Mouse (Mus musculus): ENCODE data around the gene Pi4kb. TPM values are rescaled to one million over a fixed set of nuclear protein-coding genes. Genes with fewer than 3 reads are reported as not detected.
"Not testable (repeated sequence)": the region's sequence is repeated elsewhere in the genome, so short reads cannot be mapped to it uniquely, and the experiment has no call there.

Gene Pi4kb
- total and polyA plus RNA-seq, 2 experiments from 2014 or later = 24.3 to 55.0 TPM

DNA sequence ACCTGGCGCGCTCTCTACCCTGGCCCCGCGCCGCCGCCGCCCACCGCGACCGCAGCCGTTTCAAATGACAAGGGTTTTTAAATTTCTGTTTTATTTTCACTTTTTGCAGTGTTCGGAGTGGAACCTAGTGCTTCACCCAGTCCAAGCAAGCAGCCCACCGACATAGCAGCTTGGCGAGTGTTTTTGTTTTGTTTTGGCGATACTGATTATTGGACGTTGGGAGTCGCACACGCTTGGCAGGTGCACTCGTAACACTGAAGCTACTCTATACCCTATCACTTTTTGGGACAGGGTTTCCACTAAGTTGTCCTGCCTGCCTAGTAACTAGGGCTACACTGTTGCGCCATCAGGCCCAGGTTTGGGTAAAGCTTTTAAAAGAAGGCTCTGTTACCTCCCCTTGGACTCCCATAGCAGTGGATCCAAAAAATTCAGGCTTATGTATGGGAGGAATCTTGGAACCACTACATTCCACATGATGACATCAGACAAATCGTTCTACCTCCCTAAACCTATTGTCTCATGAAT, 42.1 kb downstream of the Pi4kb start:
- Histone ChIP-seq H3K4me3 (ENCODE audit: low read depth, low read length) (peak overlapping the region; percentile 65), H3K27me3 (ENCODE audit: insufficient read depth, low read length) (no peaks in the 10 kb centered on the region), H3K4me1 (ENCODE audit: insufficient read depth, low read length) (peaks cover 11% of the 10 kb centered on the region; the same call in 1 of the 2 replicates), H3K27ac (ENCODE audit: low read depth, low read length) (peak overlapping the region; percentile 98), H3K9me3 (ENCODE audit: low read length) (no peaks in the 10 kb centered on the region), H3K9ac (replicated peaks; ENCODE audit: low read length, poor library complexity, severe bottlenecking) (peak overlapping the region; percentile 46), H3K4me2 (ENCODE audit: low read depth, low read length, poor library complexity, severe bottlenecking) (peak overlapping the region; percentile 50), H3K36me3 (ENCODE audit: insufficient read depth, low read length) (peaks cover 6% of the 10 kb centered on the region)
- no peak for ATAC-seq (ENCODE audit: low FRiP score)
- TF ChIP-seq CTCF (IDR thresholded peaks at IDR 0.05) = no peak
- WGBS = 3% methylated on average over 21 of the region's 21 CpGs
- DNase-seq (ENCODE audit: low spot score) = no peak

DNA sequence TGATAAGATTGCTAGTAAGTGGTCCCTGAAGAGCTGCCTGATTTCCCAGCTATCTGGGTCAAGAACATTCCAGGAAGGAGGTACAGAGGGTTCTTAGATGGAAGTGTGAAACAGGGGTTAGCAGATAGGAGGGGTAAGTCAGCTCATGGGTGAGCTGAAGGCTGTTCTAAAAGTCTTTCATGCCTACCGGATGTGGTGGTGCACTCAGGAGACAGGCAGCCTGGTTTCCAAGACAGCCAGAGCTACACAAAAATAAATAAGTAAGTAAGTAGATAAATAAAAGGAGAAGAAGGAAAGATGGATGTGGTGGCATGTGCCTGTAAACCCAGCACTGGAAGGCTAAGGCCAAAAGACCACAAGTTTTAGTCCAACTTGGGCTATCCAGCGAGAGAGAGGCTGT, 44.2 kb downstream of the Pi4kb start:
- Histone ChIP-seq H3K27me3 (ENCODE audit: insufficient read depth, low read length) (no peaks in the 10 kb centered on the region), H3K27ac (ENCODE audit: low read depth, low read length) (no peak overlapping the region), H3K4me1 (ENCODE audit: insufficient read depth, low read length) (peaks cover 5% of the 10 kb centered on the region; the same call in 1 of the 2 replicates), H3K9ac (replicated peaks; ENCODE audit: low read length, poor library complexity, severe bottlenecking) (no peak overlapping the region), H3K4me3 (ENCODE audit: low read depth, low read length) (no peak overlapping the region), H3K36me3 (ENCODE audit: insufficient read depth, low read length) (no peaks in the 10 kb centered on the region), H3K9me3 (ENCODE audit: low read length) (no peaks in the 10 kb centered on the region), H3K4me2 (ENCODE audit: low read depth, low read length, poor library complexity, severe bottlenecking) (no peak overlapping the region)
- no peak for TF ChIP-seq CTCF (IDR thresholded peaks at IDR 0.05)
- ATAC-seq (ENCODE audit: low FRiP score) = no peak
- 92% methylated on average over 2 of the region's 2 CpGs for WGBS
- no peak for DNase-seq (ENCODE audit: low spot score)

DNA sequence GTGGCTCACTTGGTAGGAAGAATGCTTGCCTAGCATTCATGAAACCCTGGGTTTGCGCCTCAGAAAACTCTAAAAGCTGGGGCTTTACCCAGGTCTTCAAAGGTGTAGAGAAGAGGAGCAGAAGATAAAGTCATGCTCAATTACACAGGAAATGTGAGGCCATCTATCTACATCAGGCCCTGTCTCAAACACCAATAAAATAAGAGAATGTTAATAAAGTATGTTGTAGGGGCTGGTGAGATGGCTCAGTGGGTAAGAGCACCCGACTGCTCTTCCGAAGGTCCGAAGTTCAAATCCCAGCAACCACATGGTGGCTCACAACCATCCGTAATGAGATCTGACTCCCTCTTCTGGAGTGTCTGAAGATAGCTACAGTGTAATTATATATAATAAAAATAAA, 46.4 kb downstream of the Pi4kb start:
- not testable (repeated sequence) for H3K9ac ChIP-seq (replicated peaks; ENCODE audit: low read length, poor library complexity, severe bottlenecking); H3K27ac ChIP-seq (ENCODE audit: low read depth, low read length); H3K4me2 ChIP-seq (ENCODE audit: low read depth, low read length, poor library complexity, severe bottlenecking); H3K9me3 ChIP-seq (ENCODE audit: low read length); H3K4me1 ChIP-seq (ENCODE audit: insufficient read depth, low read length); H3K4me3 ChIP-seq (ENCODE audit: low read depth, low read length); DNase-seq (ENCODE audit: low spot score); H3K27me3 ChIP-seq (ENCODE audit: insufficient read depth, low read length); ATAC-seq (ENCODE audit: low FRiP score); H3K36me3 ChIP-seq (ENCODE audit: insufficient read depth, low read length)
- WGBS = 97% methylated on average over 5 of the region's 5 CpGs

DNA sequence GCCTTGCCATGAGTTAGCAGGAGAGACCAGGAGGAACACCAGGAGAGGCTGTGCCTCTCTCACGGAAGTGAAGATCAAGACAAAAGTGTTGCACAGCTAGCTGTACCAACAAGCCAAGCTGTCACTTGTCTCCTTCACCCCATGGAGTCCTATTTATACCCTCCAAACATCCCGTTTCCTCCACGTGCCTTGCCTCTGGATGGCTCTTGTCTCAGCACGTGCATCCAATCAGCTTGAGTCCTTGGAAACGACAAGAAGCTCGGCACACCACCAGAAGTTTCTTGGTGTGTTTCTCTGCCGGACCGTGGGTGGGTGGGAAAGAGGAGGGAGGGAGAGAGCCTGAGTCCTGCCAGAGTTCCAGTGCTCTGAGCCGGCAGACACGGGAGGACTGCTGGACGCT, 50.0 kb downstream of the Pi4kb start:
- no peak for TF ChIP-seq CTCF (IDR thresholded peaks at IDR 0.05)
- Histone ChIP-seq H3K4me1 (ENCODE audit: insufficient read depth, low read length) (no peaks in the 10 kb centered on the region), H3K4me2 (ENCODE audit: low read depth, low read length, poor library complexity, severe bottlenecking) (no peak overlapping the region), H3K9ac (replicated peaks; ENCODE audit: low read length, poor library complexity, severe bottlenecking) (no peak overlapping the region), H3K27ac (ENCODE audit: low read depth, low read length) (no peak overlapping the region), H3K4me3 (ENCODE audit: low read depth, low read length) (no peak overlapping the region), H3K36me3 (ENCODE audit: insufficient read depth, low read length) (no peaks in the 10 kb centered on the region), H3K27me3 (ENCODE audit: insufficient read depth, low read length) (no peaks in the 10 kb centered on the region), H3K9me3 (ENCODE audit: low read length) (no peaks in the 10 kb centered on the region)
- DNase-seq (ENCODE audit: low spot score) (peak; percentile 49), ATAC-seq (ENCODE audit: low FRiP score) (no peak)
- 21% methylated on average over 11 of the region's 11 CpGs for WGBS

- H3K27me3 ChIP-seq (ENCODE audit: insufficient read depth, low read length) = no peaks in the 10 kb centered on the region
- no peaks in the 10 kb centered on the region for H3K4me1 ChIP-seq (ENCODE audit: insufficient read depth, low read length)
- DNase-seq (ENCODE audit: low spot score) (no peak), ATAC-seq (ENCODE audit: low FRiP score) (no peak)
- H3K27ac ChIP-seq (ENCODE audit: low read depth, low read length) = no peak overlapping the region
- H3K36me3 ChIP-seq (ENCODE audit: insufficient read depth, low read length) = no peaks in the 10 kb centered on the region
- WGBS = 65% methylated on average over 5 of the region's 5 CpGs
- H3K9me3 ChIP-seq (ENCODE audit: low read length) = no peaks in the 10 kb centered on the region
- no peak overlapping the region for H3K4me2 ChIP-seq (ENCODE audit: low read depth, low read length, poor library complexity, severe bottlenecking)
- no peak for TF ChIP-seq CTCF (IDR thresholded peaks at IDR 0.05)
- no peak overlapping the region for H3K4me3 ChIP-seq (ENCODE audit: low read depth, low read length)
- no peak overlapping the region for H3K9ac ChIP-seq (replicated peaks; ENCODE audit: low read length, poor library complexity, severe bottlenecking)
Observed at GRCm38 (mm10) chr3:95025202-95025601, 50.7 kb downstream of the Pi4kb start.

DNA sequence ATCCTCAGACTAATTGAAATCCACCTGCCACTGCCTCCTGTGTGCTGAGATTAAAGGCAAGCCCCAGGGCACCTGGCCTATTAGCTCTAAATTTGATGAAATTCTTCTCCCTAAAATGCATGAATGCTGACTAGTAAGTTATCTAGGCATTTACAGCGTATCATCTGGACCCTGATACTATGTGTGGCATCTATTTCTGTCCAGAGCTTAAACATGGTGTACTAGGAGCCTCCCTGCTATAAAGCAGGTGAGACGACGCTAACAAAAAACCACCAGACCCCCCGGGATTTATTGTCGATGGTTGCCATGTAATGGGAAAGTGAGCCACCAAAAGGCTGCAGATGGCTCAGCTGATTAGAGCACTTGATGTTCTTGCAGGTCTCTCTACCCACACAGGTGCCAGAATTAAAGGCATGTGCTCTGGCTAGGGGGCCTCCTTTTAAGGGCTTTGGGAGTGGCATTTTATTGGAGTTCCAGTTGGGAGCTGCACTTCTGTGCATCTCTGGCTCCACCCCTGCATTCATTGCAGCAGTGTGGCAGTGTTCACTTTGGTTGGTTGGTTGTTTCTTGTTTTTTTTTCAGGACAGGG, 52.6 kb downstream of the Pi4kb start:
- Histone ChIP-seq H3K9me3 (ENCODE audit: low read length) (no peaks in the 10 kb centered on the region), H3K4me2 (ENCODE audit: low read depth, low read length, poor library complexity, severe bottlenecking) (no peak overlapping the region), H3K4me1 (ENCODE audit: insufficient read depth, low read length) (no peaks in the 10 kb centered on the region), H3K36me3 (ENCODE audit: insufficient read depth, low read length) (peaks cover 6% of the 10 kb centered on the region), H3K4me3 (ENCODE audit: low read depth, low read length) (no peak overlapping the region), H3K27me3 (ENCODE audit: insufficient read depth, low read length) (no peaks in the 10 kb centered on the region), H3K9ac (replicated peaks; ENCODE audit: low read length, poor library complexity, severe bottlenecking) (no peak overlapping the region), H3K27ac (ENCODE audit: low read depth, low read length) (no peak overlapping the region)
- 48% methylated on average over 5 of the region's 5 CpGs for WGBS
- DNase-seq (ENCODE audit: low spot score) (no peak), ATAC-seq (ENCODE audit: low FRiP score) (no peak)
- no peak for TF ChIP-seq CTCF (IDR thresholded peaks at IDR 0.05)
